Mouse (Mus musculus): ENCODE data around the gene Aoc2. TPM values are rescaled to one million over a fixed set of nuclear protein-coding genes. Genes with fewer than 3 reads are reported as not detected.
"Not testable (repeated sequence)": the region's sequence is repeated elsewhere in the genome, so short reads cannot be mapped to it uniquely, and the experiment has no call there.

Aoc2 gene
- total and polyA plus RNA-seq, 3 experiments, result 3.6 to 10.7 (median 5.5) TPM

- TF ChIP-seq POLR2A (IDR thresholded peaks at IDR 0.05; ENCODE audit: low read depth, low read length) (no peak), MXI1 (IDR thresholded peaks at IDR 0.05; ENCODE audit: low read depth, low read length) (peak; percentile 51; the same call in 1 of the 2 replicates)
Measured at GRCm38 (mm10) chr11:101374421-101374938, 49.6 kb downstream of the Aoc2 start (continued).

GRCm38 (mm10) chr11:101378196-101378595 is 53.3 kb downstream of the Aoc2 start:
- H3K27me3 ChIP-seq (replicated peaks); dilution Hi-C loops (cut with MboI; ENCODE audit: extremely low pct_ligation_motif_present, extremely low pct_unique_long_range_greater_than_20kb, low sequenced_read_pairs); H3K4me2 ChIP-seq (ENCODE audit: insufficient read depth, low read depth, poor library complexity, severe bottlenecking); H3K36me3 ChIP-seq (replicated peaks in 1 of 2; ENCODE audit: control insufficient read depth in 1 of 2, insufficient read depth in 1 of 2, low read length in 1 of 2); H3K4me3 ChIP-seq (replicated peaks in 1 of 3; ENCODE audit: low read depth in 2 of 3, low read length in 2 of 3, poor library complexity in 1 of 3); in situ Hi-C loops (cut with MboI; ENCODE audit: low pct_ligation_motif_present, low pct_unique_long_range_greater_than_20kb, low sequenced_read_pairs); H3K9me3 ChIP-seq (replicated peaks; ENCODE audit: low read length); H3K79me2 ChIP-seq (replicated peaks; ENCODE audit: control insufficient read depth, extremely low read depth, insufficient read depth, poor library complexity, severe bottlenecking); H3K9ac ChIP-seq (ENCODE audit: insufficient read depth, low read depth); DNase-seq (ENCODE audit: extremely low read depth); H3K27ac ChIP-seq (ENCODE audit: insufficient read depth, low read depth): not testable (repeated sequence)
- H3K4me1 ChIP-seq (ENCODE audit: control insufficient read depth in 1 of 2, insufficient read depth in 2 of 2), result peaks cover 15 to 27% of the 10 kb centered on the region in 2 experiments

DNA sequence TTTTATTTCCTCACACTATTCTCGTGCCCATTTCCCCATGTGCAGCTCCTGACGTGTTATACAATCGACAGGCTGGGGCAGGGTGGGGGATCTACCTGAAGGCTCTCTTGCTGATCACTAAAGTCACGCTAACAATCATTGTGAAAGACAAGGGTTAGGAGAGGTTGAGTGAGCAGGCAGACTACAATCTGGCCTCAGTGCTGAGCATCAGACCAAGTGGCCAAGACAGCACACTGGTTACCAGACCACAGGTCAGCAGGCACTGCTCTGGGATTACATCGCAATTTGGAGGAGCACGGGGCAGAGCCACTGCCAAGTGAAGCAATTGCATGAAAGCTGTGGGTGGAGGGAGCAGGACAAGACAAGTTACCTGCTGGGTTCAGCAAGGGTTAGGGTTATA is 54.1 kb downstream of the Aoc2 start:
- no peaks in the 10 kb centered on the region for H3K27me3 ChIP-seq (replicated peaks)
- no peak overlapping the region for H3K27ac ChIP-seq (ENCODE audit: insufficient read depth, low read depth)
- in situ Hi-C loops (cut with MboI; ENCODE audit: low pct_ligation_motif_present, low pct_unique_long_range_greater_than_20kb, low sequenced_read_pairs), result no loop called here
- dilution Hi-C loops (cut with MboI; ENCODE audit: extremely low pct_ligation_motif_present, extremely low pct_unique_long_range_greater_than_20kb, low sequenced_read_pairs), result no loop called here
- TF ChIP-seq ELF1 (IDR thresholded peaks at IDR 0.05; ENCODE audit: low read depth, low read length) (no peak), SMC3 (IDR thresholded peaks at IDR 0.05; ENCODE audit: low read depth, low read length) (no peak), PAX5 (IDR thresholded peaks at IDR 0.05; ENCODE audit: low read length) (no peak), ZNF384 (IDR thresholded peaks at IDR 0.05; ENCODE audit: low read depth, low read length) (no peak), MAX (IDR thresholded peaks at IDR 0.05; ENCODE audit: low read length) (no peak), NRF1 (IDR thresholded peaks at IDR 0.05; ENCODE audit: low read depth, low read length) (no peak), TBP (conservative IDR thresholded peaks at IDR 0.05; ENCODE audit: low read depth, low read length) (no peak), MYC (IDR thresholded peaks at IDR 0.05; ENCODE audit: low read depth, low read length) (no peak), RCOR1 (conservative IDR thresholded peaks at IDR 0.05; ENCODE audit: low read depth, low read length) (no peak), ZC3H11A (IDR thresholded peaks at IDR 0.05; ENCODE audit: low read depth, low read length) (no peak), ZKSCAN1 (IDR thresholded peaks at IDR 0.05; ENCODE audit: borderline replicate concordance, low read depth, low read length) (no peak), JUN (IDR thresholded peaks at IDR 0.05; ENCODE audit: insufficient read depth, low read depth, low read length) (no peak), BHLHE40 (IDR thresholded peaks at IDR 0.05; ENCODE audit: low read depth, low read length) (no peak), TCF12 (IDR thresholded peaks at IDR 0.05; ENCODE audit: low read depth, low read length) (no peak)
- no peaks in the 10 kb centered on the region for H3K9me3 ChIP-seq (replicated peaks; ENCODE audit: low read length)
- H3K36me3 ChIP-seq (replicated peaks in 1 of 2; ENCODE audit: control insufficient read depth in 1 of 2, insufficient read depth in 1 of 2, low read length in 1 of 2), result no peaks in the 10 kb centered on the region
- peaks cover 12 to 24% of the 10 kb centered on the region in 2 experiments for H3K4me1 ChIP-seq (ENCODE audit: control insufficient read depth in 1 of 2, insufficient read depth in 2 of 2)
- H3K4me2 ChIP-seq (ENCODE audit: insufficient read depth, low read depth, poor library complexity, severe bottlenecking), result no peak overlapping the region
- H3K4me3 ChIP-seq (replicated peaks in 1 of 3; ENCODE audit: low read depth in 2 of 3, low read length in 2 of 3, poor library complexity in 1 of 3), result no peak overlapping the region
- H3K79me2 ChIP-seq (replicated peaks; ENCODE audit: control insufficient read depth, extremely low read depth, insufficient read depth, poor library complexity, severe bottlenecking), result no peaks in the 10 kb centered on the region
- DNase-seq (ENCODE audit: extremely low read depth), result no peak
- no peak overlapping the region for H3K9ac ChIP-seq (ENCODE audit: insufficient read depth, low read depth)

Other genes starting within 250 kb of the Aoc2 start
Only the 20 nearest of the 30 such genes appear.
- gene Plekhh3, start 153.7 kb upstream of the Aoc2 start, total RNA-seq (2012; rRNA removed), result 16.3 and 20.3 TPM in 2 replicates
- 2.8 and 2.9 TPM in 2 replicates for gene Plekhh3, start 153.7 kb upstream of the Aoc2 start, total RNA-seq (2014; rRNA removed)
- gene Plekhh3, start 153.7 kb upstream of the Aoc2 start, polyA plus RNA-seq (2012; ENCODE audit: insufficient read length, low read depth), result 3.7 and 5.0 TPM in 2 replicates
- gene Ccr10, start 149.6 kb upstream of the Aoc2 start, total RNA-seq (2012; rRNA removed), result 29.6 and 58.7 TPM in 2 replicates
- 14.1 and 17.2 TPM in 2 replicates for gene Ccr10, start 149.6 kb upstream of the Aoc2 start, total RNA-seq (2014; rRNA removed)
- 12.3 TPM in 2 replicates for gene Ccr10, start 149.6 kb upstream of the Aoc2 start, polyA plus RNA-seq (2012; ENCODE audit: insufficient read length, low read depth)
- 11.1 and 15.3 TPM in 2 replicates for gene Ezh1, start 98.6 kb upstream of the Aoc2 start, total RNA-seq (2012; rRNA removed)
- 8.5 and 8.7 TPM in 2 replicates for gene Ezh1, start 98.6 kb upstream of the Aoc2 start, total RNA-seq (2014; rRNA removed)
- 10.8 and 12.1 TPM in 2 replicates for gene Ezh1, start 98.6 kb upstream of the Aoc2 start, polyA plus RNA-seq (2012; ENCODE audit: insufficient read length, low read depth)
- 1.3 and 1.5 TPM in 2 replicates for gene Ramp2, start 79.0 kb upstream of the Aoc2 start, total RNA-seq (2012; rRNA removed)
- gene Ramp2, start 79.0 kb upstream of the Aoc2 start, total RNA-seq (2014; rRNA removed), result 0.26 TPM in 1 of 2 replicates, not detected in the other
- 0.33 and 0.80 TPM in 2 replicates for gene Ramp2, start 79.0 kb upstream of the Aoc2 start, polyA plus RNA-seq (2012; ENCODE audit: insufficient read length, low read depth)
- gene Vps25, start 71.4 kb upstream of the Aoc2 start, total RNA-seq (2012; rRNA removed), result 102 and 132 TPM in 2 replicates
- 97.7 and 105 TPM in 2 replicates for gene Vps25, start 71.4 kb upstream of the Aoc2 start, total RNA-seq (2014; rRNA removed)
- 210 and 211 TPM in 2 replicates for gene Vps25, start 71.4 kb upstream of the Aoc2 start, polyA plus RNA-seq (2012; ENCODE audit: insufficient read length, low read depth)
- gene Wnk4, start 64.5 kb upstream of the Aoc2 start, total RNA-seq (2012; rRNA removed), result 0.85 and 1.2 TPM in 2 replicates
- gene Wnk4, start 64.5 kb upstream of the Aoc2 start, total RNA-seq (2014; rRNA removed), result 0.62 and 0.90 TPM in 2 replicates
- 5.4 and 7.8 TPM in 2 replicates for gene Wnk4, start 64.5 kb upstream of the Aoc2 start, polyA plus RNA-seq (2012; ENCODE audit: insufficient read length, low read depth)
- 2.5 and 3.4 TPM in 2 replicates for gene Cntd1, start 46.1 kb upstream of the Aoc2 start, total RNA-seq (2012; rRNA removed)
- gene Cntd1, start 46.1 kb upstream of the Aoc2 start, total RNA-seq (2014; rRNA removed), result 0.65 and 0.98 TPM in 2 replicates
- 0.85 and 0.96 TPM in 2 replicates for gene Cntd1, start 46.1 kb upstream of the Aoc2 start, polyA plus RNA-seq (2012; ENCODE audit: insufficient read length, low read depth)
- 285 TPM in 2 replicates for gene Coa3, start 45.9 kb upstream of the Aoc2 start, total RNA-seq (2012; rRNA removed)
- 177 and 179 TPM in 2 replicates for gene Coa3, start 45.9 kb upstream of the Aoc2 start, total RNA-seq (2014; rRNA removed)
- gene Coa3, start 45.9 kb upstream of the Aoc2 start, polyA plus RNA-seq (2012; ENCODE audit: insufficient read length, low read depth), result 113 and 117 TPM in 2 replicates
- 280 and 282 TPM in 2 replicates for gene Becn1, start 22.8 kb upstream of the Aoc2 start, total RNA-seq (2012; rRNA removed)
- 207 and 224 TPM in 2 replicates for gene Becn1, start 22.8 kb upstream of the Aoc2 start, total RNA-seq (2014; rRNA removed)
- 177 and 237 TPM in 2 replicates for gene Becn1, start 22.8 kb upstream of the Aoc2 start, polyA plus RNA-seq (2012; ENCODE audit: insufficient read length, low read depth)
- 86.1 and 108 TPM in 2 replicates for gene Psme3, start 8.8 kb upstream of the Aoc2 start, total RNA-seq (2012; rRNA removed)
- 199 and 208 TPM in 2 replicates for gene Psme3, start 8.8 kb upstream of the Aoc2 start, total RNA-seq (2014; rRNA removed)
- 496 and 527 TPM in 2 replicates for gene Psme3, start 8.8 kb upstream of the Aoc2 start, polyA plus RNA-seq (2012; ENCODE audit: insufficient read length, low read depth)
- gene Aoc3, start 5.5 kb downstream of the Aoc2 start, total RNA-seq (2012; rRNA removed), result 0.25 and 0.29 TPM in 2 replicates
- 0.28 and 0.30 TPM in 2 replicates for gene Aoc3, start 5.5 kb downstream of the Aoc2 start, total RNA-seq (2014; rRNA removed)
- 0.86 and 0.99 TPM in 2 replicates for gene Aoc3, start 5.5 kb downstream of the Aoc2 start, polyA plus RNA-seq (2012; ENCODE audit: insufficient read length, low read depth)
- 0.08 TPM in 1 of 2 replicates, not detected in the other for gene G6pc, start 42.5 kb downstream of the Aoc2 start, total RNA-seq (2012; rRNA removed)
- gene G6pc, start 42.5 kb downstream of the Aoc2 start, total RNA-seq (2014; rRNA removed), result not detected in 2 replicates
- not detected in 2 replicates for gene G6pc, start 42.5 kb downstream of the Aoc2 start, polyA plus RNA-seq (2012; ENCODE audit: insufficient read length, low read depth)
- 133 and 134 TPM in 2 replicates for gene Aarsd1, start 92.6 kb downstream of the Aoc2 start, total RNA-seq (2012; rRNA removed)
- gene Aarsd1, start 92.6 kb downstream of the Aoc2 start, total RNA-seq (2014; rRNA removed), result 78.2 and 81.5 TPM in 2 replicates
- 84.5 and 99.8 TPM in 2 replicates for gene Aarsd1, start 92.6 kb downstream of the Aoc2 start, polyA plus RNA-seq (2012; ENCODE audit: insufficient read length, low read depth)
- gene Gm27029, start 99.7 kb downstream of the Aoc2 start, total RNA-seq (2012; rRNA removed), result 8.3 and 8.4 TPM in 2 replicates
- 1.7 and 2.3 TPM in 2 replicates for gene Gm27029, start 99.7 kb downstream of the Aoc2 start, total RNA-seq (2014; rRNA removed)
- gene Gm27029, start 99.7 kb downstream of the Aoc2 start, polyA plus RNA-seq (2012; ENCODE audit: insufficient read length, low read depth), result 6.2 and 8.7 TPM in 2 replicates
- gene Rundc1, start 100.0 kb downstream of the Aoc2 start, total RNA-seq (2012; rRNA removed), result 10.1 and 10.7 TPM in 2 replicates
- gene Rundc1, start 100.0 kb downstream of the Aoc2 start, total RNA-seq (2014; rRNA removed), result 6.4 and 6.8 TPM in 2 replicates
- 12.7 and 13.5 TPM in 2 replicates for gene Rundc1, start 100.0 kb downstream of the Aoc2 start, polyA plus RNA-seq (2012; ENCODE audit: insufficient read length, low read depth)
- gene Ptges3l, start 100.3 kb downstream of the Aoc2 start, total RNA-seq (2012; rRNA removed), result 2.3 and 2.4 TPM in 2 replicates
- 1.9 and 2.3 TPM in 2 replicates for gene Ptges3l, start 100.3 kb downstream of the Aoc2 start, total RNA-seq (2014; rRNA removed)
- 2.2 and 3.0 TPM in 2 replicates for gene Ptges3l, start 100.3 kb downstream of the Aoc2 start, polyA plus RNA-seq (2012; ENCODE audit: insufficient read length, low read depth)
- 3,039 and 3,055 TPM in 2 replicates for gene Rpl27, start 117.2 kb downstream of the Aoc2 start, total RNA-seq (2012; rRNA removed)
- gene Rpl27, start 117.2 kb downstream of the Aoc2 start, total RNA-seq (2014; rRNA removed), result 5,415 and 5,728 TPM in 2 replicates
- gene Rpl27, start 117.2 kb downstream of the Aoc2 start, polyA plus RNA-seq (2012; ENCODE audit: insufficient read length, low read depth), result 881 and 909 TPM in 2 replicates
- gene Ifi35, start 123.3 kb downstream of the Aoc2 start, total RNA-seq (2012; rRNA removed), result 49.3 and 59.3 TPM in 2 replicates
- 74.9 and 79.1 TPM in 2 replicates for gene Ifi35, start 123.3 kb downstream of the Aoc2 start, total RNA-seq (2014; rRNA removed)
- 63.7 and 67.6 TPM in 2 replicates for gene Ifi35, start 123.3 kb downstream of the Aoc2 start, polyA plus RNA-seq (2012; ENCODE audit: insufficient read length, low read depth)
- gene Rnd2, start 139.9 kb downstream of the Aoc2 start, total RNA-seq (2012; rRNA removed), result 2.8 and 3.4 TPM in 2 replicates
- 1.1 and 1.4 TPM in 2 replicates for gene Rnd2, start 139.9 kb downstream of the Aoc2 start, total RNA-seq (2014; rRNA removed)
- 4.5 and 4.6 TPM in 2 replicates for gene Rnd2, start 139.9 kb downstream of the Aoc2 start, polyA plus RNA-seq (2012; ENCODE audit: insufficient read length, low read depth)
- 20.2 and 29.9 TPM in 2 replicates for gene Vat1, start 141.2 kb downstream of the Aoc2 start, total RNA-seq (2012; rRNA removed)
- gene Vat1, start 141.2 kb downstream of the Aoc2 start, total RNA-seq (2014; rRNA removed), result 14.5 and 14.9 TPM in 2 replicates
- 46.0 and 49.4 TPM in 2 replicates for gene Vat1, start 141.2 kb downstream of the Aoc2 start, polyA plus RNA-seq (2012; ENCODE audit: insufficient read length, low read depth)